Comparison of ENCODE assay signal across 22 mouse cellular contexts in the genomic region with DNA sequence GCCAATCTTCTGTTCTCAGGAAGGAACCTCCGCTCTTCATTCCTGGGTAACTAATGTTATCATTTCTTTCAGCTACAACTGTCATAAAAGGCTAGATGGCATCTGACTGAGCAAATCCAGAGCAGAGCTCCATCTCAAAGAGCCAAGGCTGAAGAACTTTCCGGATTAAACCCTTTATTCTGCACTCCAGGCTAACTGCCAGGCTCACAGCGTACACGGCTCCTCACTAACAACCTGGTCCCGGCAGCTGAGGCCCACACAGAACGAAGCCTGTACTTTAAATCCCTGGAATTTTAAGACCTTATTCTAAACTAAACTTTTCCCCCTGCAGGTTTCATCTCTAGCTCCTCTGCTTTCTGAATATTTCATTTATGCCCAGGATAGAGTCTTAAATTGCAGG.
DNase-seq lines count a peak whose midpoint lies in the region; ATAC-seq and TF ChIP-seq lines count a peak whose summit lies in the region.
"Had no signal": no experiment of that assay in that cellular context is flagged by ENCODE, and none has a peak within 500 bp of the region (broad histone marks: within the 10 kb centered on the region; RNA-seq: fewer than 3 reads in every experiment).

No protein-coding gene starts in this region.

- TF ChIP-seq POLR2A in brain, embryonic 14.5 days (IDR thresholded peaks at IDR 0.05; ENCODE audit: borderline replicate concordance, extremely low read depth, insufficient read depth, insufficient read length, poor library complexity, severe bottlenecking), result no peak

- no peak for TF ChIP-seq CTCF in brain, embryonic 14.5 days (IDR thresholded peaks at IDR 0.05; ENCODE audit: borderline replicate concordance, extremely low read depth, insufficient read depth, insufficient read length)

- DNase-seq in forebrain, embryonic 14.5 days (ENCODE audit: low spot score), result peak; percentile 31
- no peak for DNase-seq in liver
- peak; percentile 55 for DNase-seq in brain, embryonic 14.5 days (ENCODE audit: low read depth)
- DNase-seq in thymus, postnatal 0 days (ENCODE audit: low spot score), result no peak
- DNase-seq in spleen, adult 12 weeks (ENCODE audit: low spot score), result no peak
- DNase-seq: adrenal gland, postnatal 36 days; cerebellum, adult 8-10 months; gastrocnemius, postnatal 10 days; heart, adult 11 months; heart, postnatal 36 days; kidney, postnatal 36 days; liver, postnatal 0 days; lung, postnatal 14 days; retina, postnatal 1 day; right cerebral cortex, postnatal 4 days; thymus, adult 2 months had no signal

- no peaks in the 10 kb centered on the region for H3K9me3 ChIP-seq in forebrain, embryonic 14.5 days (replicated peaks; ENCODE audit: control insufficient read depth, low read length)
- H3K9me3 ChIP-seq in forebrain, embryonic 15.5 days, result no peaks in the 10 kb centered on the region
- H3K9me3 ChIP-seq in liver, embryonic 12.5 days (replicated peaks), result no peaks in the 10 kb centered on the region
- H3K9me3 ChIP-seq in limb, embryonic 13.5 days, result no peaks in the 10 kb centered on the region
- H3K9me3 ChIP-seq: heart, embryonic 13.5 days; limb, embryonic 15.5 days had no signal

- no peak overlapping the region for H3K4me3 ChIP-seq in forebrain, embryonic 14.5 days (ENCODE audit: low read depth, low read length)
- H3K4me3 ChIP-seq in forebrain, embryonic 15.5 days, result no peak overlapping the region
- H3K4me3 ChIP-seq in liver, embryonic 12.5 days, result no peak overlapping the region
- H3K4me3 ChIP-seq in limb, embryonic 13.5 days, result no peak overlapping the region
- H3K4me3 ChIP-seq: heart, embryonic 13.5 days; limb, embryonic 15.5 days had no signal

- no peak overlapping the region for H3K9ac ChIP-seq in forebrain, embryonic 14.5 days (ENCODE audit: low read length)
- no peak overlapping the region for H3K9ac ChIP-seq in forebrain, embryonic 15.5 days (replicated peaks)
- H3K9ac ChIP-seq in liver, embryonic 12.5 days, result no peak overlapping the region
- no peak overlapping the region for H3K9ac ChIP-seq in limb, embryonic 13.5 days
- H3K9ac ChIP-seq: heart, embryonic 13.5 days; limb, embryonic 15.5 days; liver, postnatal 0 days had no signal

- H3K27ac ChIP-seq in forebrain, embryonic 14.5 days (ENCODE audit: low read depth, low read length), result no peak overlapping the region
- no peak overlapping the region for H3K27ac ChIP-seq in forebrain, embryonic 15.5 days (replicated peaks)
- 0 out of 2 replicates have a peak overlapping the region, but pooled peaks have one; percentile 37 for H3K27ac ChIP-seq in liver, embryonic 12.5 days
- H3K27ac ChIP-seq in limb, embryonic 13.5 days, result no peak overlapping the region
- H3K27ac ChIP-seq: heart, embryonic 13.5 days; limb, embryonic 15.5 days had no signal

- no peaks in the 10 kb centered on the region for H3K36me3 ChIP-seq in forebrain, embryonic 14.5 days (ENCODE audit: control insufficient read depth, insufficient read depth, low read length)
- no peaks in the 10 kb centered on the region for H3K36me3 ChIP-seq in forebrain, embryonic 15.5 days
- no peaks in the 10 kb centered on the region for H3K36me3 ChIP-seq in liver, embryonic 12.5 days
- H3K36me3 ChIP-seq in limb, embryonic 13.5 days, result no peaks in the 10 kb centered on the region
- H3K36me3 ChIP-seq: G1E; heart, embryonic 13.5 days; limb, embryonic 15.5 days had no signal

- H3K4me1 ChIP-seq in forebrain, embryonic 14.5 days (ENCODE audit: control insufficient read depth, insufficient read depth, low read length), result no peaks in the 10 kb centered on the region
- H3K4me1 ChIP-seq in forebrain, embryonic 15.5 days, result no peaks in the 10 kb centered on the region
- H3K4me1 ChIP-seq in liver, embryonic 12.5 days, result peaks cover 19% of the 10 kb centered on the region
- H3K4me1 ChIP-seq in limb, embryonic 13.5 days, result peaks cover 48% of the 10 kb centered on the region

- WGBS in forebrain, embryonic 14.5 days, result 64% methylated on average over 6 of the region's 6 CpGs
- WGBS in forebrain, embryonic 15.5 days, result 64% methylated on average over 6 of the region's 6 CpGs
- 74% methylated on average over 6 of the region's 6 CpGs for WGBS in liver, embryonic 12.5 days (ENCODE audit: insufficient replicate concordance)
- WGBS in limb, embryonic 13.5 days, result 40% methylated on average over 6 of the region's 6 CpGs

- H3K27me3 ChIP-seq in forebrain, embryonic 14.5 days (replicated peaks; ENCODE audit: control insufficient read depth, insufficient read depth, low read length), result no peaks in the 10 kb centered on the region
- H3K27me3 ChIP-seq in forebrain, embryonic 15.5 days, result no peaks in the 10 kb centered on the region
- no peaks in the 10 kb centered on the region for H3K27me3 ChIP-seq in liver, embryonic 12.5 days (replicated peaks)
- H3K27me3 ChIP-seq in limb, embryonic 13.5 days, result peaks cover 9% of the 10 kb centered on the region; the same call in 1 of the 2 replicates
- H3K27me3 ChIP-seq: heart, embryonic 13.5 days had no signal

- no peak overlapping the region for H3K4me2 ChIP-seq in forebrain, embryonic 14.5 days (ENCODE audit: low read length)
- H3K4me2 ChIP-seq in forebrain, embryonic 15.5 days (replicated peaks), result no peak overlapping the region
- no peak overlapping the region for H3K4me2 ChIP-seq in liver, embryonic 12.5 days
- 0 out of 2 replicates have a peak overlapping the region, but pooled peaks have one; percentile 5 for H3K4me2 ChIP-seq in limb, embryonic 13.5 days (replicated peaks)
- H3K4me2 ChIP-seq: heart, embryonic 13.5 days; limb, embryonic 15.5 days had no signal

- no peak for ATAC-seq in forebrain, embryonic 14.5 days
- no peak for ATAC-seq in forebrain, embryonic 15.5 days (replicated peaks)
- ATAC-seq in liver, embryonic 12.5 days, result no peak
- ATAC-seq in limb, embryonic 13.5 days (ENCODE audit: low FRiP score, low read depth), result no peak
- ATAC-seq: liver, postnatal 0 days had no signal

Comparison
In these comparisons a context has a peak if more than half of its experiments do, and no peak if none do; other contexts are left out.
1. DNase-seq: peak in forebrain, embryonic 14.5 days (single experiment) and brain, embryonic 14.5 days (single experiment); none in liver (single experiment), thymus, postnatal 0 days (single experiment) and spleen, adult 12 weeks (single experiment).